Mouse (Mus musculus) liver, adult 2 months (tissue): ENCODE data around the gene Fkbp1b.
"Not testable (repeated sequence)": the region's sequence is repeated elsewhere in the genome, so short reads cannot be mapped to it uniquely, and the experiment has no call there.

Source experiments
- CTCF ChIP-seq: fragments of 200-500 bp; IDR thresholded peaks from 2 replicates; pipeline ENCODE4 v1.5.1; 2011; ENCODE audit warnings: low read depth, low read length, control low read depth
- POLR2A ChIP-seq: fragments of 200-500 bp; IDR thresholded peaks from 2 replicates; pipeline ENCODE4 v1.6.1; 2011; ENCODE audit warnings: low read length, control low read depth; ENCODE audit not compliant: insufficient read depth; ENCODE audit errors: extremely low read depth

- not testable (repeated sequence) for TF ChIP-seq CTCF, POLR2A
Observed at GRCm38 (mm10) chr12:4788128-4788527, 53.3 kb downstream of the Fkbp1b start.
